Mouse (Mus musculus): ENCODE data around the gene Cdc42ep3. TPM values are rescaled to one million over a fixed set of nuclear protein-coding genes. Genes with fewer than 3 reads are reported as not detected.

Gene Cdc42ep3
- polyA plus RNA-seq, 1 experiment from 2014 or later = 72.3 TPM

GRCm38 (mm10) chr17:79376434-79377210 lies 21.7 kb upstream of the Cdc42ep3 start:
- ATAC-seq (replicated peaks; ENCODE audit: extremely low read depth, insufficient read depth, low FRiP score) = no peak
- 72% methylated on average over 6 of the region's 6 CpGs for WGBS
- Histone ChIP-seq H3K27me3 (ENCODE audit: control insufficient read depth, insufficient read depth, low read length) (no peaks in the 10 kb centered on the region), H3K27ac (ENCODE audit: low read length) (no peak overlapping the region), H3K4me3 (ENCODE audit: low read length) (no peak overlapping the region), H3K9ac (ENCODE audit: low read length) (no peak overlapping the region), H3K36me3 (ENCODE audit: control insufficient read depth, insufficient read depth) (no peaks in the 10 kb centered on the region), H3K4me1 (ENCODE audit: control insufficient read depth, insufficient read depth, low read length) (peaks cover 11% of the 10 kb centered on the region), H3K4me2 (ENCODE audit: low read depth, low read length) (no peak overlapping the region), H3K9me3 (replicated peaks; ENCODE audit: control insufficient read depth, low read length) (no peaks in the 10 kb centered on the region)

DNA sequence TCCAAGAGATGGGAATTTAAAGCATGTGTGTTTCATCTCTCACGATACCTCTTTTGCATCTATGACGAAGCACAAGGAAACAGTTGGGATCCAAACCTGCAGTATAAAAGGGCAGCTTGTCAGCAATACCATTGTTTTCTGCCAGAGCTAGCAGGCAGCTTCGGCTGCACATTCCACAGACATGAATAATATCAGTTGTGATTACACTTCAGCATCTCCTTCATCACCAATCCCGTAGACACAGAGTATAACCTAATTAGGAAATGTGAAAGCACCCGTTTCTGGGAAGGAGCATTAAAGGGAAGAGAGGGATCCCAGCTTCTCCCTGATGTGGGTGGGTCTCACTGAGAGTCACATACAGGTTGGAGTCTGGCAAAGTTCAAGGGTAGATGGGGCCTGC lies 18.1 kb upstream of the Cdc42ep3 start:
- no peaks in the 10 kb centered on the region for H3K27me3 ChIP-seq (ENCODE audit: control insufficient read depth, insufficient read depth, low read length)
- no peaks in the 10 kb centered on the region for H3K9me3 ChIP-seq (replicated peaks; ENCODE audit: control insufficient read depth, low read length)
- no peaks in the 10 kb centered on the region for H3K36me3 ChIP-seq (ENCODE audit: control insufficient read depth, insufficient read depth)
- H3K4me2 ChIP-seq (ENCODE audit: low read depth, low read length) = peak overlapping the region; percentile 26; the same call in 1 of the 2 replicates
- WGBS = 24% methylated on average over 5 of the region's 5 CpGs
- H3K9ac ChIP-seq (ENCODE audit: low read length) = no peak overlapping the region
- no peak overlapping the region for H3K4me3 ChIP-seq (ENCODE audit: low read length)
- H3K27ac ChIP-seq (ENCODE audit: low read length) = no peak overlapping the region
- peaks cover 8% of the 10 kb centered on the region for H3K4me1 ChIP-seq (ENCODE audit: control insufficient read depth, insufficient read depth, low read length)
- no peak for ATAC-seq (replicated peaks; ENCODE audit: extremely low read depth, insufficient read depth, low FRiP score)

DNA sequence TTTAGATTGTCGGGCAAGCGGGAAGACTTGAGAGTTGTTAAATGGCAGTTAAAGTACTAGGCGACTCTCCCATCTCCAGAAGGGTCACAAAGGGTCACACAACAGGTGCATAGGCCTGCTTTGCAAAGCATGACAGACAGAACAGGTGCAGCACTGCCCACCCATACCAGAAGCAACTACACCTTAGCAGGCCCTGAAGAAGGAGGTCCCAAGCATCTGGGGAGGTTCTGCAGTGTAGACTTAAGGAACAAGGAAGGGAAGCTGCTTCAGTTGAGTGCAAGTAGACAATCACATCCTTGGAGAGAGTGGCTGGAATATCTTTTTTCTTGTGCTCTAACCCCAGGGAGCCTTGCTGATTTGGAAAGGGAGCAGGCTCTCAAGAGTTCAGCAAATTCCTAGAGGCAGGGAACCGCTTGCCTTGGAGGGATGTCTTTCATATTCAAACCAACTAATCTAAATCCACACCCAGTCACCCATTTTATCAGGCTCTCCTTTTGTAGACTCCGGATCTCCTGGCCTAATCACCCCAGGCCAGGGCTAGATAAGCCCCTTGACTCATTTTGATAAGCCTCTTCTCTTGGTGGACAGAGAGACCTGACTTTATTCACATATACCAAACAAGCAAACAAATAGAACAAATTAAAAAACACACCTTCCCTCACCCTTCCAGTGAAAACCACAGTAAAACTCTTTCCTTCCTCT lies 10.0 kb upstream of the Cdc42ep3 start:
- no peak for ATAC-seq (replicated peaks; ENCODE audit: extremely low read depth, insufficient read depth, low FRiP score)
- no peaks in the 10 kb centered on the region for H3K4me1 ChIP-seq (ENCODE audit: control insufficient read depth, insufficient read depth, low read length)
- no peaks in the 10 kb centered on the region for H3K27me3 ChIP-seq (ENCODE audit: control insufficient read depth, insufficient read depth, low read length)
- no peaks in the 10 kb centered on the region for H3K36me3 ChIP-seq (ENCODE audit: control insufficient read depth, insufficient read depth)
- no peak overlapping the region for H3K9ac ChIP-seq (ENCODE audit: low read length)
- no peak overlapping the region for H3K4me3 ChIP-seq (ENCODE audit: low read length)
- no peak overlapping the region for H3K27ac ChIP-seq (ENCODE audit: low read length)
- 48% methylated on average over 5 of the region's 5 CpGs for WGBS
- no peaks in the 10 kb centered on the region for H3K9me3 ChIP-seq (replicated peaks; ENCODE audit: control insufficient read depth, low read length)
- no peak overlapping the region for H3K4me2 ChIP-seq (ENCODE audit: low read depth, low read length)

- Histone ChIP-seq H3K36me3 (ENCODE audit: control insufficient read depth, insufficient read depth) (no peaks in the 10 kb centered on the region), H3K4me3 (ENCODE audit: low read length) (peak overlapping the region; percentile 73), H3K4me2 (ENCODE audit: low read depth, low read length) (peak overlapping the region; percentile 80), H3K27me3 (ENCODE audit: control insufficient read depth, insufficient read depth, low read length) (no peaks in the 10 kb centered on the region), H3K9ac (ENCODE audit: low read length) (peak overlapping the region; percentile 88), H3K9me3 (replicated peaks; ENCODE audit: control insufficient read depth, low read length) (no peaks in the 10 kb centered on the region), H3K4me1 (ENCODE audit: control insufficient read depth, insufficient read depth, low read length) (peaks cover 22% of the 10 kb centered on the region), H3K27ac (ENCODE audit: low read length) (peak overlapping the region; percentile 91)
- WGBS = 6% methylated on average over 24 of the region's 24 CpGs
- no peak for ATAC-seq (replicated peaks; ENCODE audit: extremely low read depth, insufficient read depth, low FRiP score)
These were observed 1.2 kb upstream of the Cdc42ep3 start for GRCm38 (mm10) chr17:79356071-79356601.

DNA sequence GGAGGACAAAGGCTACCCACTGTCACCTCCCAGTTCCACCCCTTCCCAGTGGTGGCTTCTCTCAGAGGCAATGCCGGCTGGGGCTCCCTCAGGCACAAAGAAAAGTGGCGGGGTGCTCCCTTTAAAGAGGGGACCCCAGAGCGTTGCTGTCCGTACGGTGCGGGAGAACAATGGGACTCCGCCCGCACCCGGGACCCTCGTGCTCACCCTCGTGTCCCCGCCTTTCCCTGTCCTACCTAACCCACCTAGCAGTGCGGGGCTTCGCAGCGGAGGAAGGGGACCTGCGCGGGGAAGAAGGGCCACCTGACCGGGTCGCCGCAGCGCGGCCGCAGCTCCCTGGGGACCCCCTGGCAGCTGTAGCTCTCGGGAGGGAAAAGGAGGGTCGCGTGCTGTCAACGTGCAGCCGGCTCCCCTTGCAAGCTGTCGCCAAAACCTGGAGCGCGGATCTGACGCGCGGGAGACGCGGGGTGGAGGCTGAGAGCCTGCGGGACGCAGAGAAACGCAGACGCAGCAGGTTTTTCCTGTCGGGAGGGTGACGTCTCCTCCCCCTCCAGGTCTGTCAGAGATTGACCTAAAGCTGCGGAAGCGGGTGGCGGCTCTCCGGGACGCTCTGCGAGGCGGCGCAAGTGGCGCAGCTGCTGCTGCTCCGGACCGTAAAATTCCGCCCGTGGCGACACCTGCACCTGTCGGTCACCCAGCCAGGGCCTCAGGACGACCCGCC lies 540 bp upstream of the Cdc42ep3 start:
- H3K4me2 ChIP-seq (ENCODE audit: low read depth, low read length) = peak overlapping the region; percentile 80
- H3K4me3 ChIP-seq (ENCODE audit: low read length) = peak overlapping the region; percentile 73
- ATAC-seq (replicated peaks; ENCODE audit: extremely low read depth, insufficient read depth, low FRiP score) = peak; percentile 25
- under 1% methylated on average over 55 of the region's 59 CpGs for WGBS
- no peaks in the 10 kb centered on the region for H3K36me3 ChIP-seq (ENCODE audit: control insufficient read depth, insufficient read depth)
- H3K27me3 ChIP-seq (ENCODE audit: control insufficient read depth, insufficient read depth, low read length) = no peaks in the 10 kb centered on the region
- H3K27ac ChIP-seq (ENCODE audit: low read length) = peak overlapping the region; percentile 91
- H3K9me3 ChIP-seq (replicated peaks; ENCODE audit: control insufficient read depth, low read length) = no peaks in the 10 kb centered on the region
- H3K4me1 ChIP-seq (ENCODE audit: control insufficient read depth, insufficient read depth, low read length) = peaks cover 29% of the 10 kb centered on the region
- peak overlapping the region; percentile 88 for H3K9ac ChIP-seq (ENCODE audit: low read length)

DNA sequence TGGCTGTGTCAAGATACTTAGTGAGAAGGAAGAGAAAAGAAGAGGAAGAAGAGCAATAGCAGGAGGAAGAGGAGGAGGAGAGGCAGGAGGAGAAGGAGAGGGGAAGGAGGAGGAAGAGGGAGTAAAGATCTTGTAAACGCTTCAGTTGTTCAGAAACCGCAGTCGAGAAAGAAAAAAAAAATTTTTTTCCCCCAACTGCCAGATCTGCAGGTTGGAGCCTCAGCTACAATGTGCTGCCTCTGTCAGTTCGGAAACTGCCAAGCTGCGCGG lies 782 bp downstream of the Cdc42ep3 start:
- Histone ChIP-seq H3K4me2 (ENCODE audit: low read depth, low read length) (peak overlapping the region; percentile 80), H3K36me3 (ENCODE audit: control insufficient read depth, insufficient read depth) (no peaks in the 10 kb centered on the region), H3K4me1 (ENCODE audit: control insufficient read depth, insufficient read depth, low read length) (peaks cover 42% of the 10 kb centered on the region), H3K4me3 (ENCODE audit: low read length) (peak overlapping the region; percentile 73), H3K9me3 (replicated peaks; ENCODE audit: control insufficient read depth, low read length) (no peaks in the 10 kb centered on the region), H3K27ac (ENCODE audit: low read length) (peak overlapping the region; percentile 91), H3K9ac (ENCODE audit: low read length) (peak overlapping the region; percentile 88), H3K27me3 (ENCODE audit: control insufficient read depth, insufficient read depth, low read length) (no peaks in the 10 kb centered on the region)
- WGBS = 0% methylated on average over 6 of the region's 6 CpGs
- no peak for ATAC-seq (replicated peaks; ENCODE audit: extremely low read depth, insufficient read depth, low FRiP score)

GRCm38 (mm10) chr17:79353446-79354173 lies 1.3 kb downstream of the Cdc42ep3 start:
- ATAC-seq (replicated peaks; ENCODE audit: extremely low read depth, insufficient read depth, low FRiP score) = peak; percentile 53
- H3K27me3 ChIP-seq (ENCODE audit: control insufficient read depth, insufficient read depth, low read length) = no peaks in the 10 kb centered on the region
- peak overlapping the region; percentile 91 for H3K27ac ChIP-seq (ENCODE audit: low read length)
- H3K4me2 ChIP-seq (ENCODE audit: low read depth, low read length) = peak overlapping the region; percentile 80
- H3K9ac ChIP-seq (ENCODE audit: low read length) = peak overlapping the region; percentile 88
- peak overlapping the region; percentile 73 for H3K4me3 ChIP-seq (ENCODE audit: low read length)
- WGBS = 6% methylated on average over 16 of the region's 16 CpGs
- no peaks in the 10 kb centered on the region for H3K36me3 ChIP-seq (ENCODE audit: control insufficient read depth, insufficient read depth)
- H3K9me3 ChIP-seq (replicated peaks; ENCODE audit: control insufficient read depth, low read length) = no peaks in the 10 kb centered on the region
- peaks cover 45% of the 10 kb centered on the region for H3K4me1 ChIP-seq (ENCODE audit: control insufficient read depth, insufficient read depth, low read length)

DNA sequence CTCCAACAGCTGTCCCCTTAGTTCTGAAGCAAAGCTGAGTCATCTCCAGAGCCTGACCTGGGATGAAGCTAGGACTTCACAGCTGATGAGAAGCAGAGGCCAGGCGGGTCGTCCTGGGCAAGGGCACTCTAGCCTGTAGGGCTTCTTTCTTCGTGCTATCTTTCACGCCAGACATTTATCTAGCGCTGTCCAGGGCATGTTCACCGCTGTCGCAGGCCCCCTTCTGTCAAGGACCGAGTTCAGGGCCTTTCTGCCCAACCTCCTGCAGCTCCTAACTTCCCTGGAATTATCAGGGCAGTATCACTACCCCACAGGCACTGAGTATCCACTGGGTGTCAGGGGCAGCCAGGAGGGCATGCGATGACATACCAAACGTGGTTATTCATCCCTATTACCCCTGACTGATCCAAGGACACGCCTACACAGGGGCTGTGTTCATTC lies 4.1 kb downstream of the Cdc42ep3 start:
- H3K4me1 ChIP-seq (ENCODE audit: control insufficient read depth, insufficient read depth, low read length) = peaks cover 58% of the 10 kb centered on the region
- H3K27ac ChIP-seq (ENCODE audit: low read length) = peak overlapping the region; percentile 49
- no peak for ATAC-seq (replicated peaks; ENCODE audit: extremely low read depth, insufficient read depth, low FRiP score)
- no peaks in the 10 kb centered on the region for H3K9me3 ChIP-seq (replicated peaks; ENCODE audit: control insufficient read depth, low read length)
- 25% methylated on average over 11 of the region's 11 CpGs for WGBS
- H3K9ac ChIP-seq (ENCODE audit: low read length) = peak overlapping the region; percentile 15
- H3K36me3 ChIP-seq (ENCODE audit: control insufficient read depth, insufficient read depth) = no peaks in the 10 kb centered on the region
- no peaks in the 10 kb centered on the region for H3K27me3 ChIP-seq (ENCODE audit: control insufficient read depth, insufficient read depth, low read length)
- peak overlapping the region; percentile 36 for H3K4me2 ChIP-seq (ENCODE audit: low read depth, low read length)
- 0 out of 2 replicates have a peak overlapping the region, but pooled peaks have one; percentile 11 for H3K4me3 ChIP-seq (ENCODE audit: low read length)
